Mouse (Mus musculus) intestine, embryonic 16.5 days (tissue): ENCODE measurements around the gene Gm10645. TPM values are rescaled to one million over a fixed set of nuclear protein-coding genes. Genes with fewer than 3 reads are reported as not detected.
A peak's percentile ranks its signal among the peaks of the same experiment; 100 is the strongest.

Source experiments
- ATAC-seq: fragments of 200-750 bp; cut with Nextera tagmentation; 2 replicates; pipeline ENCODE4 v1.8.0; 2017; ENCODE audit warnings: moderate TSS enrichment, moderate library complexity
- H3K27ac ChIP-seq: fragments of 300-500 bp; sonication (generic); 2 replicates; pipeline ENCODE4 v1.5.1; 2014; ENCODE audit warnings: mild to moderate bottlenecking, low read length
- H3K27me3 ChIP-seq: fragments of 300-500 bp; sonication (generic); replicated peaks from 2 replicates; pipeline ENCODE4 v1.6.1; 2014; ENCODE audit warnings: low read length, control low read depth, mixed read lengths; ENCODE audit not compliant: control insufficient read depth, insufficient read depth
- H3K36me3 ChIP-seq: fragments of 300-500 bp; sonication (generic); 2 replicates; pipeline ENCODE4 v1.6.1; 2014; ENCODE audit warnings: low read length, control low read depth; ENCODE audit not compliant: control insufficient read depth, insufficient read depth
- H3K4me1 ChIP-seq: fragments of 300-500 bp; sonication (generic); 2 replicates; pipeline ENCODE4 v1.6.1; 2014; ENCODE audit warnings: low read length, control low read depth, mixed read lengths; ENCODE audit not compliant: control insufficient read depth, insufficient read depth
- H3K4me2 ChIP-seq: fragments of 300-500 bp; sonication (generic); 2 replicates; pipeline ENCODE4 v1.6.1; 2014; ENCODE audit warnings: low read depth, low read length, control low read depth
- H3K4me3 ChIP-seq: fragments of 300-500 bp; sonication (generic); 2 replicates; pipeline ENCODE4 v1.5.1; 2014; ENCODE audit warnings: mild to moderate bottlenecking, low read length
- H3K9ac ChIP-seq: fragments of 300-500 bp; sonication (generic); 2 replicates; pipeline ENCODE4 v1.6.1; 2014; ENCODE audit warnings: low read depth, low read length
- H3K9me3 ChIP-seq: fragments of 300-500 bp; sonication (generic); 2 replicates; pipeline ENCODE4 v1.6.1; 2016; ENCODE audit warnings: low read length, control low read depth; ENCODE audit not compliant: control insufficient read depth
- WGBS: fragments of 180-500 bp; shearing (Covaris S2); extraction: QIAGEN DNeasy Blood & Tissue Kit; methylation state at CpG from one replicate; pipeline ENCODE4 v1.1.7; 2014; 5-methylcytosine and 5-hydroxymethylcytosine counted together
- polyA plus RNA-seq: library from polyadenylated mRNA; unstranded; fragments of >200 nt; fragmentation: Nextera tagmentation; extraction: Ambion mirVana; gene quantifications from 2 replicates; pipeline ENCODE4 v1.2.1, GENCODE M21; 2015

The Gm10645 gene
- polyA plus RNA-seq, 1 experiment from 2014 or later, result 0.43 TPM

- Histone ChIP-seq H3K4me2 (no peak overlapping the region), H3K4me3 (no peak overlapping the region), H3K27ac (no peak overlapping the region), H3K36me3 (no peaks in the 10 kb centered on the region), H3K9me3 (no peaks in the 10 kb centered on the region), H3K9ac (no peak overlapping the region), H3K4me1 (peaks cover 4% of the 10 kb centered on the region; the same call in 1 of the 2 replicates), H3K27me3 (no peaks in the 10 kb centered on the region)
- no peak for ATAC-seq
- 68% methylated on average over 4 of the region's 4 CpGs for WGBS
Measured at GRCm38 (mm10) chr8:83152470-83152869, 13.5 kb downstream of the Gm10645 start.

- Histone ChIP-seq H3K9ac (no peak overlapping the region), H3K27ac (no peak overlapping the region), H3K36me3 (no peaks in the 10 kb centered on the region), H3K4me1 (peaks cover 4% of the 10 kb centered on the region; the same call in 1 of the 2 replicates), H3K4me2 (no peak overlapping the region), H3K4me3 (no peak overlapping the region), H3K27me3 (no peaks in the 10 kb centered on the region), H3K9me3 (no peaks in the 10 kb centered on the region)
- ATAC-seq, result no peak
- WGBS, result 71% methylated on average over 1 of the region's 2 CpGs
Measured at GRCm38 (mm10) chr8:83152055-83152454, 13.9 kb downstream of the Gm10645 start.

- H3K9me3 ChIP-seq, result no peaks in the 10 kb centered on the region
- 81% methylated on average over 6 of the region's 6 CpGs for WGBS
Measured at GRCm38 (mm10) chr8:83149124-83149523, 16.8 kb downstream of the Gm10645 start.

GRCm38 (mm10) chr8:83145421-83145820 is 20.5 kb downstream of the Gm10645 start:
- Histone ChIP-seq H3K9me3 (no peaks in the 10 kb centered on the region), H3K27ac (no peak overlapping the region), H3K36me3 (no peaks in the 10 kb centered on the region), H3K4me3 (no peak overlapping the region), H3K4me1 (no peaks in the 10 kb centered on the region), H3K27me3 (no peaks in the 10 kb centered on the region), H3K4me2 (no peak overlapping the region), H3K9ac (no peak overlapping the region)
- WGBS, result 46% methylated on average over 3 of the region's 3 CpGs
- ATAC-seq, result no peak

More at GRCm38 (mm10) chr8:83149124-83149523, 16.8 kb downstream of the Gm10645 start:
- no peak for ATAC-seq
- Histone ChIP-seq H3K4me2 (no peak overlapping the region), H3K27me3 (no peaks in the 10 kb centered on the region), H3K9ac (no peak overlapping the region), H3K4me1 (no peaks in the 10 kb centered on the region), H3K36me3 (no peaks in the 10 kb centered on the region), H3K27ac (no peak overlapping the region), H3K4me3 (no peak overlapping the region)

- no peak for ATAC-seq
- Histone ChIP-seq H3K4me1 (peaks cover 6% of the 10 kb centered on the region), H3K36me3 (no peaks in the 10 kb centered on the region), H3K4me2 (no peak overlapping the region), H3K27me3 (no peaks in the 10 kb centered on the region), H3K9ac (no peak overlapping the region), H3K9me3 (no peaks in the 10 kb centered on the region), H3K27ac (no peak overlapping the region), H3K4me3 (no peak overlapping the region)
- WGBS, result 97% methylated on average over 4 of the region's 4 CpGs
Measured at GRCm38 (mm10) chr8:83144601-83145000, 21.4 kb downstream of the Gm10645 start.

DNA sequence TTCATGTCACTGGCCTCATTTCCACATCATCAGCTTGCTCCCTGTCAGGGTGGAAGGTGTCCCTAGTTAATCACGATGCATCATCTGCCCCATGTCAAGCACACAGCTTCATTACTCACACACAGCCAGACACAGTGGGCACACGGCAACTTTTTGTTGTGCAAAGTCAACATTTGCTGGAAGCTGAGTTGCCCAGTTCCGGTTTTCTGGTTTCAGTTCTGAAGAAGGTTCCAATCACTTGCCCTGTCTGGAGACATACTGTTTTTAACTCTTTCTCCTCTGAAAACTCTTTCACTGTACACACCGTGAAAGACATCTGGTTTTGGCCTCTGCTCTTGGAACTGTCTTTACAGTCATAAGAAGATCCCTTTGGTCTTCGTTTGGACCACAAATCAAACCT is 24.6 kb downstream of the Gm10645 start:
- no peak overlapping the region for H3K27ac ChIP-seq
- H3K36me3 ChIP-seq, result no peaks in the 10 kb centered on the region
- no peaks in the 10 kb centered on the region for H3K27me3 ChIP-seq
- ATAC-seq, result no peak
- H3K9me3 ChIP-seq, result no peaks in the 10 kb centered on the region
- no peak overlapping the region for H3K4me2 ChIP-seq
- no peak overlapping the region for H3K4me3 ChIP-seq
- WGBS, result 67% methylated on average over 5 of the region's 5 CpGs
- H3K9ac ChIP-seq, result no peak overlapping the region
- H3K4me1 ChIP-seq, result peaks cover 6% of the 10 kb centered on the region

- H3K4me1 ChIP-seq, result peaks cover 6% of the 10 kb centered on the region
- no peaks in the 10 kb centered on the region for H3K36me3 ChIP-seq
- no peaks in the 10 kb centered on the region for H3K9me3 ChIP-seq
- no peak overlapping the region for H3K4me3 ChIP-seq
- WGBS, result 69% methylated on average over 3 of the region's 3 CpGs
- no peaks in the 10 kb centered on the region for H3K27me3 ChIP-seq
- peak; percentile 44; the same call in 1 of the 2 replicates for ATAC-seq
- no peak overlapping the region for H3K9ac ChIP-seq
- no peak overlapping the region for H3K4me2 ChIP-seq
- peak overlapping the region; percentile 41; the same call in 1 of the 2 replicates for H3K27ac ChIP-seq
Measured at GRCm38 (mm10) chr8:83140701-83141111, 25.3 kb downstream of the Gm10645 start.

GRCm38 (mm10) chr8:83140068-83140467 is 25.9 kb downstream of the Gm10645 start:
- Histone ChIP-seq H3K27ac (peak overlapping the region; percentile 28; the same call in 1 of the 2 replicates), H3K4me2 (no peak overlapping the region), H3K36me3 (no peaks in the 10 kb centered on the region), H3K4me1 (peaks cover 6% of the 10 kb centered on the region), H3K9me3 (no peaks in the 10 kb centered on the region), H3K9ac (no peak overlapping the region), H3K4me3 (no peak overlapping the region), H3K27me3 (no peaks in the 10 kb centered on the region)
- WGBS, result 72% methylated on average over 1 of the region's 1 CpGs
- peak; percentile 87 for ATAC-seq

DNA sequence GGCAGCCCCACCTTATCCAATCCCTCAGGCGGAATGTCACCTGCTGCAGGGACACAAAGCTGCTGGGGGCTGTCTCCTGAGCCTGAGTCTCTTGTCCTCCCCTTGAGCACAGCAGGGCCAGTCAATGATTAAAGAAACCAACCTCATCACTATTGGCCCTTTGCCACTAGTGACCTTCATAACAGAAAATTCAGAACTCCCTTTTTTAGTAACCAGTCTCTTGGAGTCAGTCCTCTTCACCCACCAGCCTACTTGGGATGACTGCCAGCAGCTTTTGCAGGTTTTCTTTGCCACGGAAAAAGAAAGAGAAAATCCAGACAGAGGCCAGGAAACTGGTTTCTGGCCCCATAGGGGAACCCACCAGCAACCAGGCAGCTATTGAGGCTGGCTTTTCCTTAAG is 30.9 kb downstream of the Gm10645 start:
- ATAC-seq, result no peak
- H3K9me3 ChIP-seq, result no peaks in the 10 kb centered on the region
- H3K9ac ChIP-seq, result no peak overlapping the region
- no peaks in the 10 kb centered on the region for H3K27me3 ChIP-seq
- H3K36me3 ChIP-seq, result no peaks in the 10 kb centered on the region
- H3K27ac ChIP-seq, result no peak overlapping the region
- H3K4me2 ChIP-seq, result no peak overlapping the region
- peaks cover 4% of the 10 kb centered on the region for H3K4me1 ChIP-seq
- 53% methylated on average over 2 of the region's 2 CpGs for WGBS
- no peak overlapping the region for H3K4me3 ChIP-seq
